Mouse (Mus musculus): ENCODE data around the gene Mtrf1l. TPM values are rescaled to one million over a fixed set of nuclear protein-coding genes. Genes with fewer than 3 reads are reported as not detected.
A peak's percentile ranks its signal among the peaks of the same experiment; 100 is the strongest.

Mtrf1l gene
- polyA plus RNA-seq, 1 experiment from 2014 or later, result 8.4 TPM

GRCm38 (mm10) chr10:5859729-5860128 lies 36.0 kb upstream of the Mtrf1l start:
- Histone ChIP-seq H3K9me3 (ENCODE audit: control insufficient read depth, low read length) (no peaks in the 10 kb centered on the region), H3K9ac (ENCODE audit: low read length) (no peak overlapping the region), H3K4me3 (ENCODE audit: low read depth, low read length) (no peak overlapping the region), H3K27me3 (ENCODE audit: control insufficient read depth, insufficient read depth, low read length) (no peaks in the 10 kb centered on the region), H3K36me3 (ENCODE audit: control insufficient read depth, insufficient read depth, low read length) (no peaks in the 10 kb centered on the region), H3K27ac (replicated peaks) (no peak overlapping the region), H3K4me1 (replicated peaks; ENCODE audit: control insufficient read depth, insufficient read depth) (no peaks in the 10 kb centered on the region), H3K4me2 (replicated peaks; ENCODE audit: low read depth) (no peak overlapping the region)
- 78% methylated on average over 4 of the region's 4 CpGs for WGBS
- DNase-seq (ENCODE audit: low spot score) (no peak), ATAC-seq (ENCODE audit: low FRiP score, low TSS enrichment) (no peak)
- TF ChIP-seq CTCF (IDR thresholded peaks at IDR 0.05; ENCODE audit: low read depth) (peak; percentile 58), EP300 (optimal IDR thresholded peaks at IDR 0.05) (no peak)

- H3K9ac ChIP-seq (ENCODE audit: low read length), result no peak overlapping the region
- no peaks in the 10 kb centered on the region for H3K4me1 ChIP-seq (replicated peaks; ENCODE audit: control insufficient read depth, insufficient read depth)
- no peak for DNase-seq (ENCODE audit: low spot score)
- H3K36me3 ChIP-seq (ENCODE audit: control insufficient read depth, insufficient read depth, low read length), result no peaks in the 10 kb centered on the region
- H3K27ac ChIP-seq (replicated peaks), result no peak overlapping the region
- no peaks in the 10 kb centered on the region for H3K27me3 ChIP-seq (ENCODE audit: control insufficient read depth, insufficient read depth, low read length)
- no peak for TF ChIP-seq CTCF (IDR thresholded peaks at IDR 0.05; ENCODE audit: low read depth)
- no peak for TF ChIP-seq EP300 (optimal IDR thresholded peaks at IDR 0.05)
- H3K4me2 ChIP-seq (replicated peaks; ENCODE audit: low read depth), result no peak overlapping the region; the same call in 1 of the 2 replicates
- ATAC-seq (ENCODE audit: low FRiP score, low TSS enrichment), result no peak
- 0 out of 2 replicates have a peak overlapping the region, but pooled peaks have one; percentile 2 for H3K4me3 ChIP-seq (ENCODE audit: low read depth, low read length)
- no peaks in the 10 kb centered on the region for H3K9me3 ChIP-seq (ENCODE audit: control insufficient read depth, low read length)
- WGBS, result 33% methylated on average over 10 of the region's 10 CpGs
These were observed 34.4 kb upstream of the Mtrf1l start for GRCm38 (mm10) chr10:5857996-5858549.

- H3K4me3 ChIP-seq (ENCODE audit: low read depth, low read length), result no peak overlapping the region
- no peaks in the 10 kb centered on the region for H3K4me1 ChIP-seq (replicated peaks; ENCODE audit: control insufficient read depth, insufficient read depth)
- no peaks in the 10 kb centered on the region for H3K36me3 ChIP-seq (ENCODE audit: control insufficient read depth, insufficient read depth, low read length)
- ATAC-seq (ENCODE audit: low FRiP score, low TSS enrichment), result no peak
- H3K9ac ChIP-seq (ENCODE audit: low read length), result no peak overlapping the region
- no peak overlapping the region for H3K27ac ChIP-seq (replicated peaks)
- no peak for DNase-seq (ENCODE audit: low spot score)
- H3K9me3 ChIP-seq (ENCODE audit: control insufficient read depth, low read length), result no peaks in the 10 kb centered on the region
- 78% methylated on average over 8 of the region's 8 CpGs for WGBS
- no peak overlapping the region for H3K4me2 ChIP-seq (replicated peaks; ENCODE audit: low read depth)
- TF ChIP-seq EP300 (optimal IDR thresholded peaks at IDR 0.05) (no peak), CTCF (IDR thresholded peaks at IDR 0.05; ENCODE audit: low read depth) (no peak)
- H3K27me3 ChIP-seq (ENCODE audit: control insufficient read depth, insufficient read depth, low read length), result no peaks in the 10 kb centered on the region
These were observed 29.7 kb upstream of the Mtrf1l start for GRCm38 (mm10) chr10:5853290-5853868.

- DNase-seq (ENCODE audit: low spot score), result no peak
- 19% methylated on average over 2 of the region's 2 CpGs for WGBS
- TF ChIP-seq CTCF (IDR thresholded peaks at IDR 0.05; ENCODE audit: low read depth) (peak; percentile 80), EP300 (optimal IDR thresholded peaks at IDR 0.05) (no peak)
These were observed 23.2 kb upstream of the Mtrf1l start for GRCm38 (mm10) chr10:5846939-5847338.

GRCm38 (mm10) chr10:5841369-5841768 lies 17.7 kb upstream of the Mtrf1l start:
- TF ChIP-seq CTCF (IDR thresholded peaks at IDR 0.05; ENCODE audit: low read depth), result peak; percentile 80
- no peak for TF ChIP-seq EP300 (optimal IDR thresholded peaks at IDR 0.05)
- Histone ChIP-seq H3K36me3 (ENCODE audit: control insufficient read depth, insufficient read depth, low read length) (no peaks in the 10 kb centered on the region), H3K4me1 (replicated peaks; ENCODE audit: control insufficient read depth, insufficient read depth) (no peaks in the 10 kb centered on the region), H3K9me3 (ENCODE audit: control insufficient read depth, low read length) (no peaks in the 10 kb centered on the region), H3K27ac (replicated peaks) (no peak overlapping the region), H3K4me2 (replicated peaks; ENCODE audit: low read depth) (no peak overlapping the region), H3K27me3 (ENCODE audit: control insufficient read depth, insufficient read depth, low read length) (no peaks in the 10 kb centered on the region), H3K9ac (ENCODE audit: low read length) (no peak overlapping the region), H3K4me3 (ENCODE audit: low read depth, low read length) (no peak overlapping the region)
- ATAC-seq (ENCODE audit: low FRiP score, low TSS enrichment) (no peak), DNase-seq (ENCODE audit: low spot score) (peak; percentile 71)
- 66% methylated on average over 4 of the region's 4 CpGs for WGBS

More at GRCm38 (mm10) chr10:5846939-5847338, 23.2 kb upstream of the Mtrf1l start:
- H3K27me3 ChIP-seq (ENCODE audit: control insufficient read depth, insufficient read depth, low read length), result no peaks in the 10 kb centered on the region
- no peak overlapping the region for H3K4me3 ChIP-seq (ENCODE audit: low read depth, low read length)
- no peaks in the 10 kb centered on the region for H3K36me3 ChIP-seq (ENCODE audit: control insufficient read depth, insufficient read depth, low read length)
- ATAC-seq (ENCODE audit: low FRiP score, low TSS enrichment), result no peak
- no peak overlapping the region for H3K9ac ChIP-seq (ENCODE audit: low read length)
- no peaks in the 10 kb centered on the region for H3K9me3 ChIP-seq (ENCODE audit: control insufficient read depth, low read length)
- no peak overlapping the region for H3K4me2 ChIP-seq (replicated peaks; ENCODE audit: low read depth)
- no peak overlapping the region for H3K27ac ChIP-seq (replicated peaks)
- H3K4me1 ChIP-seq (replicated peaks; ENCODE audit: control insufficient read depth, insufficient read depth), result no peaks in the 10 kb centered on the region

- TF ChIP-seq CTCF (IDR thresholded peaks at IDR 0.05; ENCODE audit: low read depth), result no peak
- TF ChIP-seq EP300 (optimal IDR thresholded peaks at IDR 0.05), result no peak
- Histone ChIP-seq H3K27ac (replicated peaks) (no peak overlapping the region), H3K4me3 (ENCODE audit: low read depth, low read length) (no peak overlapping the region), H3K4me2 (replicated peaks; ENCODE audit: low read depth) (no peak overlapping the region), H3K9ac (ENCODE audit: low read length) (no peak overlapping the region), H3K27me3 (ENCODE audit: control insufficient read depth, insufficient read depth, low read length) (no peaks in the 10 kb centered on the region), H3K4me1 (replicated peaks; ENCODE audit: control insufficient read depth, insufficient read depth) (peaks cover 6% of the 10 kb centered on the region; the same call in 1 of the 2 replicates), H3K36me3 (ENCODE audit: control insufficient read depth, insufficient read depth, low read length) (no peaks in the 10 kb centered on the region), H3K9me3 (ENCODE audit: control insufficient read depth, low read length) (no peaks in the 10 kb centered on the region)
- 67% methylated on average over 6 of the region's 6 CpGs for WGBS
- DNase-seq (ENCODE audit: low spot score) (no peak), ATAC-seq (ENCODE audit: low FRiP score, low TSS enrichment) (no peak)
These were observed 2.8 kb upstream of the Mtrf1l start for GRCm38 (mm10) chr10:5826336-5827025.

Measured in stomach, postnatal 0 days (tissue).